Mouse (Mus musculus): Measurements from ENCODE around the gene Ninj1. TPM values are rescaled to one million over a fixed set of nuclear protein-coding genes. Genes with fewer than 3 reads are reported as not detected.

Gene Ninj1
- total RNA-seq, 2 experiments from 2014 or later: 17.3 to 23.8 TPM

- DNase-seq (ENCODE audit: low spot score): no peak
Measured at GRCm38 (mm10) chr13:49195651-49196050, 8.4 kb downstream of the Ninj1 start.

- no peak for DNase-seq (ENCODE audit: low spot score)
Measured at GRCm38 (mm10) chr13:49196211-49196610, 8.9 kb downstream of the Ninj1 start.

GRCm38 (mm10) chr13:49196766-49197165 is 9.5 kb downstream of the Ninj1 start:
- peak; percentile 33 for DNase-seq (ENCODE audit: low spot score)

DNA sequence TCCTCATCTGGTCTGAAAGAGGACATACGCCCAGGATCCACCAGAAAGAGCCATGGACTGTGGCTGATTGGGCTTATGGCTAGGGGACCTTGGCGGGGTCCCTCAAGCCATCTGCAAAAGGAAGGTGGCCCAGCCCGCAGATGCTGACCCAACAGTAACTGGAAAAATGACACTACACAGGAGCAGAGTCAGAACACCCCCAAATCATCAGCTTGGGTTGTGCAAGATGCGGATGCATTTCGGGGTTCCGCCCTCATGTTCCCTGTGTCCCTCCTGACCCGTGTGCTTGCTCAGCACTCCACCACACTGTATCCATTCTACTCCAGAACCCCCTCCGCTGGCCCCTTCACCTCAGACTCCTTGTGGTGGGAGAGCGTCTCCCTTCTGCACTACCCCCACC is 11.4 kb downstream of the Ninj1 start:
- DNase-seq (ENCODE audit: low spot score): no peak

DNA sequence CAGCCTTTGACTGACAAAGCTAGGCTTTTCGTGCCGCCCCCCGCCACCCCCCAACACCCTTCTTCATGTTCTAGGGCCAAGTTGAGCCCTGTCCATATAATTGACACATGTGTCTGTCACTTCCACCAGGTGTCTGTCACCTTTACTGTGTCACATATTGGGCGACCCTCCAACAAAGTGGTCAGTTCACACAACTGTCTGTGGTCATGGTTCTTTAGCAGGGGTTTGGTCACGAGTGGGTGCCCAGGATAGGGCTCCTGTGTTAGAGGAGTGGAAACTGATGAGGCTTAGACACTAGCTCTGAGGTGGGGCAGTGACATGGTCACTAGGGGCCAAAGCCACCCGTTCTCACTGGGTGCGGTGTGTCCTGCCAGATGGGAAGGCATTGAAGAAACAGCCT is 12.6 kb downstream of the Ninj1 start:
- DNase-seq (ENCODE audit: low spot score): no peak

DNA sequence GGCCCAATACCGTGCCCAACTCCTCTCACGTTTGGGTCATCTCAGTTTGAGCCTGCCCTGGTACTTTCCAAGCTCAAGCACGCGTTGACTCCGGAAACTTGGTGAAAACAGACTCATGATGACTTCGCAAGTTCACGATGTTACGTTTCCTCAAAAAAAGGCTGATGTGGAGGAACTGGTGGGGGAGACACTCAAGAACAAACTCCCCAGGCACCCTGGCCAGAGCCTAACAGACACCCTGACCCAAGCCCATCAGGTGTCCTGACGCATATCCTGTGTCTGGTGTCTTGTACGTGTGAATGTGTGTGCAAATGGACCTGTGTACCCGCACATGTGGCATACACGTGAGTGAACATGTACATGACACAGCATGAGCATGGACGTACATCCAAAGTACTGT is 13.4 kb downstream of the Ninj1 start:
- no peak for DNase-seq (ENCODE audit: low spot score)

- DNase-seq (ENCODE audit: low spot score): no peak
Measured at GRCm38 (mm10) chr13:49202556-49202955, 15.3 kb downstream of the Ninj1 start.

- peak; percentile 83 for DNase-seq (ENCODE audit: low spot score)
Measured at GRCm38 (mm10) chr13:49205381-49205998, 18.2 kb downstream of the Ninj1 start.

- DNase-seq (ENCODE audit: low spot score): no peak
Measured at GRCm38 (mm10) chr13:49206341-49206740, 19.1 kb downstream of the Ninj1 start.

GRCm38 (mm10) chr13:49209306-49209705 is 22.0 kb downstream of the Ninj1 start:
- DNase-seq (ENCODE audit: low spot score): no peak

DNA sequence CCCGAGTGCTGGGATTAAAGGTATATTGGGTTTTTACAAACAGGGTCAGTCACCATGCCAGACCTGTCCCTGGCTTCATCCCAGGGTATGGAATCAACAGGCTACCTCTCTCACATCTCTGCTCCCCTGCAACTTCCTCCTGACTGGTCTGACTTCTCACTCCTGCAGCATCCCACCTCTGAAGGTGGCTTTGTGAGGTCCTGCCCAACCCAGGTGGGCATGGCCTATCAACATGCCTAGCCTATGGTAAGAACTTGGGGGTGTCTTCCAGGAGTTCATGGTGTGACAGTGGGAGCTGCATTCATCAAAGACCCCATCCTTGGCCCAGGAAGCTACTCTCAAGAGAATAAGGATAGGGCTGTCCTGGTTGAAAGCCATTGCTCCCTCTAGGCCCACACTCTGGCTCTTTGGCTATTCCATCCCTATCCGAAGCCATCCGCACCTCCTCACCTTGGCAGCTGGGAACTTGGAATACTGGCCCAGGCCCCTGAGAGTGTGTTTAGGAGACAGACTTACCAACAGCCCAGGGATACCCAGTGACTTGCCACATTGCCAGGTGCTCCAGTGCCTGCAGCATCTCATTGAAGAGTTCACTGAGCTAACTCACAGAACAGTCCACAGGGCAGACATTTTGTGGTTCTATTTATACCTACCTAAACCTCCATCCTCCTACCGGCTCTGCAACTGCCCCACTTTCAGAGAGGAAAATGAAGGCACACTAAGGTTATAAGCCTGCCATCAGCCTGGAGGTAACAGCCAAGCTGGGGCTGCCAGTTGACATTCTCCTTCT is 25.6 kb downstream of the Ninj1 start:
- DNase-seq (ENCODE audit: low spot score): no peak

DNA sequence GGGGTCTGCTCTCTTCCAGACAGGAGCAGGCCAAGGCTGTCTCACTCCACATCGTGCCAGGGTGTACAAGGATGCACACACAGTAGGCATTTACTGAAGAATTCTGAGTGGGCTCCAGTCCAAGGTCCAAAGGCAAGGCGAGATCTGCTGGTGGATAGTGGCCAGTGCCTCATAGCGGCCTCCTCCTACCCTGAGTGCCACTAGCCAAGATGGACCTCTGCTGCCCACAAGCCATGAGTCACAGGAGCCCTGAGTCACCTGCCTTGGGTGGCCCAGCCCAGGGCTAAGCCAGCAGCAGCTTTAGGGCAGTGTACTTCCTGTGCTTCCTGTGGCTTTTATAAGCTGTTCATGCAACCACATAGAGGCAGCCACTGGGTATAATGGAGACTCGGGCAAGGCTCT is 26.2 kb downstream of the Ninj1 start:
- peak; percentile 57 for DNase-seq (ENCODE audit: low spot score)

GRCm38 (mm10) chr13:49214454-49214853 is 27.2 kb downstream of the Ninj1 start:
- no peak for DNase-seq (ENCODE audit: low spot score)

GRCm38 (mm10) chr13:49215128-49215503 is 27.8 kb downstream of the Ninj1 start:
- DNase-seq (ENCODE audit: low spot score): no peak

- DNase-seq (ENCODE audit: low spot score): peak; percentile 99
Measured at GRCm38 (mm10) chr13:49215504-49216219, 28.4 kb downstream of the Ninj1 start, which contains the start of gene Card19. TSS of gene Card19 (minus strand) at chr13:49216037.

GRCm38 (mm10) chr13:49216220-49216552 is 28.9 kb downstream of the Ninj1 start:
- no peak for DNase-seq (ENCODE audit: low spot score)

- DNase-seq (ENCODE audit: low spot score): peak; percentile 43
Measured at GRCm38 (mm10) chr13:49216808-49217561, 29.7 kb downstream of the Ninj1 start.

- DNase-seq (ENCODE audit: low spot score): no peak
Measured at GRCm38 (mm10) chr13:49218651-49219050, 31.4 kb downstream of the Ninj1 start.

GRCm38 (mm10) chr13:49219367-49219766 is 32.1 kb downstream of the Ninj1 start:
- DNase-seq (ENCODE audit: low spot score): no peak

GRCm38 (mm10) chr13:49220912-49221311 is 33.6 kb downstream of the Ninj1 start:
- no peak for DNase-seq (ENCODE audit: low spot score)

DNA sequence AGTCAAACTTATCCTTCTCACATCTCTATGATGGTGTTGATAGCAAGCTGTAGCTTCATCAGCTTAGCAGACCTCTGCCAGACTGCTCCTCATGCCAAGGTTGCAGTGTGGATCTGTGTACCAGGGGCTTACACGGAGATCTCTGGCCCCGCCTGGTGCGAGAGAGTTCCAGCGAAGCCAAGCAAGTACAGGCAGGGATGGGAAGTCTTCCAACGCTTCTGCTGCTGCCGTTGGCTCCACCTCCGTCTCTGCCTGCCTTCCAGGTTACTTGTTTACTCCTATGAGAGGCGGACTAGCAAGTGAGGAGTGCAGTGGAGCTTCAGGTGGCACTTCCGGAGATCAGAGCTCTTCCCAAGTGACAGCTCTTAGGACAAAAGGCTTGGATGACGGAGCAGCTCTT is 37.0 kb downstream of the Ninj1 start:
- DNase-seq (ENCODE audit: low spot score): peak; percentile 37

DNA sequence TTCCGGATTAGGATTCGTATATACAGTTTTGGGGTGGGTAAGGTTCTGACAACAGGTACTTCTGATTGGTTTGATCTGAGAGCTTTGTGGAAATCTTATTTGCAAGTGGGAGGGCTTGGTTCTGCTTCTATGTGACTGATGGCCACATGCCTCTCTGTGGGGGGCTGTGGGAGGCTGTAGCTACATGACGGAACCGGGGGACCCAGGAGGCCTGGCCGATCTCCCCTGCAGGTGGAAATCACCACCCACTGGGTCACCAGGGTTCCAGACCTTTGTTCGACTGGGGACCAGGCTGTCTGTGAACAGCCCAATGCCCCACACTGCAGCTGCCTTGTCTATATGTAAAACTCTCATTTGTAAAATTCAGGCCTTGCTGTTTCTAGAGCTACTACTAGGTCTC is 37.4 kb downstream of the Ninj1 start:
- DNase-seq (ENCODE audit: low spot score): no peak

All from gastrocnemius, adult 18-20 months (tissue).